Mouse (Mus musculus): ENCODE results near the gene Gm4305. TPM values are rescaled to one million over a fixed set of nuclear protein-coding genes. Genes with fewer than 3 reads are reported as not detected.
"Not testable (repeated sequence)": the region's sequence is repeated elsewhere in the genome, so short reads cannot be mapped to it uniquely, and the experiment has no call there.

Gm4305 gene
- polyA plus RNA-seq (2014; fragmentation: Nextera tagmentation; extraction: Ambion mirVana): not detected in 2 replicates

DNA sequence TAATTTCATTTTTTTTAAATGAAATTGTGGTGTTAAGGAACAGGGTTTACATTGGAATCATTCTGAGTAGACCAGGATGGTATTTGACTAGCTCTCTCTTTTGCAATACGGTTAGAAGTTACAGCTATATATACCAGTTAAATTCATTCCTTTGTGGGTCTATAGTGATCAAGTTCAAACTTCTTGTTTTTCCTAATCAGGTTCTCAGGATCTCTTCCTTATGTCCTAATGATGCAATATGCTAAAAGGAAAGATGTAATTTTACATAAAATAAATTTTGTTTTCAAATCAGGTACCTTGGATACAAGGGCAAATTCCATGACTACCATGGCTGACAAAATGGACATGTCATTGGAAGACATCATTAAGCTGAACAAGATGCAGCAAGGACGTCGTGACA is at the start of gene Gm4305:
Gene Gm4305 (plus strand): TSS at position 301 of the 400 bp plus-strand sequence.
- H3K27ac ChIP-seq (replicated peaks in 1 of 2; ENCODE audit: control insufficient read depth in 1 of 2, insufficient read depth in 1 of 2, low read depth in 2 of 2, low read length in 2 of 2); H3K9ac ChIP-seq (ENCODE audit: low read length); H3K4me1 ChIP-seq (ENCODE audit: control insufficient read depth in 2 of 2, insufficient read depth in 2 of 2, low read length in 2 of 2); H3K4me2 ChIP-seq (ENCODE audit: low read length); H3K4me3 ChIP-seq (ENCODE audit: control insufficient read depth in 1 of 2, insufficient read depth in 1 of 2, low read depth in 1 of 2, low read length in 2 of 2); H3K36me3 ChIP-seq (ENCODE audit: control insufficient read depth, insufficient read depth, low read length); H3K27me3 ChIP-seq (ENCODE audit: control insufficient read depth, insufficient read depth, low read length); ATAC-seq (ENCODE audit: insufficient number of reproducible peaks, insufficient read depth, low FRiP score, low read depth); H3K9me3 ChIP-seq (ENCODE audit: control insufficient read depth, low read length): not testable (repeated sequence)
- no CpG with 5 or more reads among the region's 3 CpGs for WGBS

GRCm38 (mm10) chr10:100335376-100335775 is 15.5 kb upstream of the Gm4305 start, which contains the start of gene Gm4301:
TSS of gene Gm4301 (plus strand) at chr10:100335676.
- not testable (repeated sequence) for H3K4me3 ChIP-seq (ENCODE audit: control insufficient read depth in 1 of 2, insufficient read depth in 1 of 2, low read depth in 1 of 2, low read length in 2 of 2); H3K4me1 ChIP-seq (ENCODE audit: control insufficient read depth in 2 of 2, insufficient read depth in 2 of 2, low read length in 2 of 2); H3K36me3 ChIP-seq (ENCODE audit: control insufficient read depth, insufficient read depth, low read length); H3K9me3 ChIP-seq (ENCODE audit: control insufficient read depth, low read length); ATAC-seq (ENCODE audit: insufficient number of reproducible peaks, insufficient read depth, low FRiP score, low read depth); H3K9ac ChIP-seq (ENCODE audit: low read length); H3K27ac ChIP-seq (replicated peaks in 1 of 2; ENCODE audit: control insufficient read depth in 1 of 2, insufficient read depth in 1 of 2, low read depth in 2 of 2, low read length in 2 of 2); H3K27me3 ChIP-seq (ENCODE audit: control insufficient read depth, insufficient read depth, low read length); H3K4me2 ChIP-seq (ENCODE audit: low read length)
- WGBS: no CpG with 5 or more reads among the region's 2 CpGs

DNA sequence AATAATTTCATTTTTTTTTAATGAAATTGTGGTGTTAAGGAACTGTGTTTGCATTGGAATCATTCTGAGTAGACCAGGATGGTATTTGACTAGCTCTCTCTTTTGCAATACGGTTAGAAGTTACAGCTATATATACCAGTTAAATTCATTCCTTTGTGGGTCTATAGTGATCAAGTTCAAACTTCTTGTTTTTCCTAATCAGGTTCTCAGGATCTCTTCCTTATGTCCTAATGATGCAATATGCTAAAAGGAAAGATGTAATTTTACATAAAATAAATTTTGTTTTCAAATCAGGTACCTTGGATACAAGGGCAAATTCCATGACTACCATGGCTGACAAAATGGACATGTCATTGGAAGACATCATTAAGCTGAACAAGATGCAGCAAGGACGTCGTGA is 10.4 kb upstream of the Gm4305 start, which contains the start of gene Gm4302:
Gene Gm4302 (plus strand): TSS at position 301 of the 400 bp plus-strand sequence.
- not testable (repeated sequence) for H3K27me3 ChIP-seq (ENCODE audit: control insufficient read depth, insufficient read depth, low read length); H3K9ac ChIP-seq (ENCODE audit: low read length); H3K4me2 ChIP-seq (ENCODE audit: low read length); H3K27ac ChIP-seq (replicated peaks in 1 of 2; ENCODE audit: control insufficient read depth in 1 of 2, insufficient read depth in 1 of 2, low read depth in 2 of 2, low read length in 2 of 2); ATAC-seq (ENCODE audit: insufficient number of reproducible peaks, insufficient read depth, low FRiP score, low read depth); H3K4me3 ChIP-seq (ENCODE audit: control insufficient read depth in 1 of 2, insufficient read depth in 1 of 2, low read depth in 1 of 2, low read length in 2 of 2); H3K36me3 ChIP-seq (ENCODE audit: control insufficient read depth, insufficient read depth, low read length); H3K9me3 ChIP-seq (ENCODE audit: control insufficient read depth, low read length); H3K4me1 ChIP-seq (ENCODE audit: control insufficient read depth in 2 of 2, insufficient read depth in 2 of 2, low read length in 2 of 2)
- no CpG with 5 or more reads among the region's 3 CpGs for WGBS

DNA sequence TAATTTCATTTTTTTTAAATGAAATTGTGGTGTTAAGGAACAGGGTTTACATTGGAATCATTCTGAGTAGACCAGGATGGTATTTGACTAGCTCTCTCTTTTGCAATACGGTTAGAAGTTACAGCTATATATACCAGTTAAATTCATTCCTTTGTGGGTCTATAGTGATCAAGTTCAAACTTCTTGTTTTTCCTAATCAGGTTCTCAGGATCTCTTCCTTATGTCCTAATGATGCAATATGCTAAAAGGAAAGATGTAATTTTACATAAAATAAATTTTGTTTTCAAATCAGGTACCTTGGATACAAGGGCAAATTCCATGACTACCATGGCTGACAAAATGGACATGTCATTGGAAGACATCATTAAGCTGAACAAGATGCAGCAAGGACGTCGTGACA is 5.2 kb upstream of the Gm4305 start, which contains the start of gene Gm4303:
Gene Gm4303 (plus strand): TSS at position 301 of the 400 bp plus-strand sequence.
- H3K4me2 ChIP-seq (ENCODE audit: low read length); H3K27me3 ChIP-seq (ENCODE audit: control insufficient read depth, insufficient read depth, low read length); H3K27ac ChIP-seq (replicated peaks in 1 of 2; ENCODE audit: control insufficient read depth in 1 of 2, insufficient read depth in 1 of 2, low read depth in 2 of 2, low read length in 2 of 2); H3K36me3 ChIP-seq (ENCODE audit: control insufficient read depth, insufficient read depth, low read length); H3K4me3 ChIP-seq (ENCODE audit: control insufficient read depth in 1 of 2, insufficient read depth in 1 of 2, low read depth in 1 of 2, low read length in 2 of 2); H3K4me1 ChIP-seq (ENCODE audit: control insufficient read depth in 2 of 2, insufficient read depth in 2 of 2, low read length in 2 of 2); H3K9ac ChIP-seq (ENCODE audit: low read length); H3K9me3 ChIP-seq (ENCODE audit: control insufficient read depth, low read length); ATAC-seq (ENCODE audit: insufficient number of reproducible peaks, insufficient read depth, low FRiP score, low read depth): not testable (repeated sequence)
- WGBS: no CpG with 5 or more reads among the region's 3 CpGs

DNA sequence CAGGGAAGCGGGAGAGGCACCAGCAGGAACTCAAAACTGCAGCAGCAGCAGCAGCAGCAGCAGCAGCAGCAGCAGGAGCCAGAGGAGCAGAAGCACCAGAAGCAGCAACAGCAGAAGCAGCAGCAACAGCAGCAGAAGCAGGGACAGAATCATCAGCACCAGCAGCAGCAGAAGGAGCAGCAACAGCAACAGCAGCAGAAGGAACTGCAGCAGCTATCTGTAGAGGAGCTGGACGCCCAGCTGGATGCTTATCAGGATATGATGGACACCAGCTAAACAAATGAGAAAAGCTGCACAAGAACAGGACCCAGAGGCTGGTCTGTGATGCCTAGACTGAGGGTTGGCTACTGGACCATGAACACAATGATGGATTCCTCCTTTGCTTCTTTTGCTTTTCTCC is 5.9 kb downstream of the Gm4305 start:
- not testable (repeated sequence) for H3K9ac ChIP-seq (ENCODE audit: low read length); H3K9me3 ChIP-seq (ENCODE audit: control insufficient read depth, low read length); ATAC-seq (ENCODE audit: insufficient number of reproducible peaks, insufficient read depth, low FRiP score, low read depth); H3K4me1 ChIP-seq (ENCODE audit: control insufficient read depth in 2 of 2, insufficient read depth in 2 of 2, low read length in 2 of 2); H3K4me3 ChIP-seq (ENCODE audit: control insufficient read depth in 1 of 2, insufficient read depth in 1 of 2, low read depth in 1 of 2, low read length in 2 of 2); H3K27me3 ChIP-seq (ENCODE audit: control insufficient read depth, insufficient read depth, low read length); H3K36me3 ChIP-seq (ENCODE audit: control insufficient read depth, insufficient read depth, low read length); H3K27ac ChIP-seq (replicated peaks in 1 of 2; ENCODE audit: control insufficient read depth in 1 of 2, insufficient read depth in 1 of 2, low read depth in 2 of 2, low read length in 2 of 2); H3K4me2 ChIP-seq (ENCODE audit: low read length)
- WGBS: 54% methylated on average over 2 of the region's 2 CpGs

- not testable (repeated sequence) for H3K9me3 ChIP-seq (ENCODE audit: control insufficient read depth, low read length); H3K27me3 ChIP-seq (ENCODE audit: control insufficient read depth, insufficient read depth, low read length); H3K9ac ChIP-seq (ENCODE audit: low read length); H3K36me3 ChIP-seq (ENCODE audit: control insufficient read depth, insufficient read depth, low read length); H3K4me3 ChIP-seq (ENCODE audit: control insufficient read depth in 1 of 2, insufficient read depth in 1 of 2, low read depth in 1 of 2, low read length in 2 of 2); H3K4me2 ChIP-seq (ENCODE audit: low read length); H3K4me1 ChIP-seq (ENCODE audit: control insufficient read depth in 2 of 2, insufficient read depth in 2 of 2, low read length in 2 of 2); ATAC-seq (ENCODE audit: insufficient number of reproducible peaks, insufficient read depth, low FRiP score, low read depth); H3K27ac ChIP-seq (replicated peaks in 1 of 2; ENCODE audit: control insufficient read depth in 1 of 2, insufficient read depth in 1 of 2, low read depth in 2 of 2, low read length in 2 of 2)
- WGBS: no CpG with 5 or more reads among the region's 3 CpGs
Measured at GRCm38 (mm10) chr10:100361038-100361437, 10.1 kb downstream of the Gm4305 start, which contains the start of gene Gm4307. TSS of gene Gm4307 (plus strand) at chr10:100361338.

DNA sequence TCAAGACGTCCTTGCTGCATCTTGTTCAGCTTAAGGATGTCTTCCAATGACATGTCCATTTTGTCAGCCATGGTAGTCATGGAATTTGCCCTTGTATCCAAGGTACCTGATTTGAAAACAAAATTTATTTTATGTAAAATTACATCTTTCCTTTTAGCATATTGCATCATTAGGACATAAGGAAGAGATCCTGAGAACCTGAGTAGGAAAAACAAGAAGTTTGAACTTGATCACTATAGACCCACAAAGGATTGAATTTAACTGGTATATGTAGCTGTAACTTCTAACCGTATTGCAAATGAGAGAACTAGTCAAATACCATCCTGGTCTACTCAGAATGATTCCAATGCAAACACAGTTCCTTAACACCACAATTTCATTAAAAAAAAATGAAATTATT is 31.6 kb downstream of the Gm4305 start, which contains the start of gene Gm4312:
Gene Gm4312 (minus strand): TSS at position 101 of the 400 bp plus-strand sequence.
- H3K4me1 ChIP-seq (ENCODE audit: control insufficient read depth in 2 of 2, insufficient read depth in 2 of 2, low read length in 2 of 2); H3K9me3 ChIP-seq (ENCODE audit: control insufficient read depth, low read length); H3K4me2 ChIP-seq (ENCODE audit: low read length); H3K27ac ChIP-seq (replicated peaks in 1 of 2; ENCODE audit: control insufficient read depth in 1 of 2, insufficient read depth in 1 of 2, low read depth in 2 of 2, low read length in 2 of 2); H3K9ac ChIP-seq (ENCODE audit: low read length); H3K36me3 ChIP-seq (ENCODE audit: control insufficient read depth, insufficient read depth, low read length); H3K27me3 ChIP-seq (ENCODE audit: control insufficient read depth, insufficient read depth, low read length); H3K4me3 ChIP-seq (ENCODE audit: control insufficient read depth in 1 of 2, insufficient read depth in 1 of 2, low read depth in 1 of 2, low read length in 2 of 2); ATAC-seq (ENCODE audit: insufficient number of reproducible peaks, insufficient read depth, low FRiP score, low read depth): not testable (repeated sequence)
- no CpG with 5 or more reads among the region's 2 CpGs for WGBS

All from heart, embryonic 14.5 days (tissue).